Mouse (Mus musculus) hindbrain, embryonic 14.5 days (tissue): ENCODE data around the gene Rps5. TPM values are rescaled to one million over a fixed set of nuclear protein-coding genes. Genes with fewer than 3 reads are reported as not detected.
"Not testable (repeated sequence)": the region's sequence is repeated elsewhere in the genome, so short reads cannot be mapped to it uniquely, and the experiment has no call there.

Experiments used
- ATAC-seq: fragments of 200-750 bp; cut with Nextera tagmentation; 2 replicates; pipeline ENCODE4 v1.8.0; 2017; ENCODE audit warnings: moderate number of reproducible peaks, mild to moderate bottlenecking, moderate TSS enrichment, moderate library complexity; ENCODE audit not compliant: low FRiP score
- DNase-seq: peaks from one replicate; pipeline ENCODE4 v3.0.0-alpha.2; 2015; ENCODE audit warnings: low spot score
- H3K27ac ChIP-seq: fragments of 300-500 bp; sonication (generic); 2 replicates; pipeline ENCODE4 v1.5.1; 2014; ENCODE audit warnings: mild to moderate bottlenecking, moderate library complexity
- H3K27me3 ChIP-seq: fragments of 300-500 bp; sonication (generic); 2 replicates; pipeline ENCODE4 v1.6.1; 2014; ENCODE audit warnings: mild to moderate bottlenecking, low read length, mixed read lengths; ENCODE audit not compliant: control insufficient read depth, insufficient read depth
- H3K36me3 ChIP-seq: fragments of 300-500 bp; sonication (generic); replicated peaks from 2 replicates; pipeline ENCODE4 v1.6.1; 2014; ENCODE audit not compliant: control insufficient read depth, insufficient read depth
- H3K4me1 ChIP-seq: fragments of 300-500 bp; sonication (generic); replicated peaks from 2 replicates; pipeline ENCODE4 v1.6.1; 2014; ENCODE audit warnings: antibody characterized with exemption, low read length, mixed read lengths; ENCODE audit not compliant: control insufficient read depth, insufficient read depth
- H3K4me2 ChIP-seq: fragments of 300-500 bp; sonication (generic); replicated peaks from 2 replicates; pipeline ENCODE4 v1.6.1; 2014; ENCODE audit warnings: mild to moderate bottlenecking, moderate library complexity
- H3K4me3 ChIP-seq: fragments of 300-500 bp; sonication (generic); replicated peaks from 2 replicates; pipeline ENCODE4 v1.5.1; 2014; ENCODE audit warnings: mild to moderate bottlenecking, low read length
- H3K9ac ChIP-seq: fragments of 300-500 bp; sonication (generic); 2 replicates; pipeline ENCODE4 v1.6.1; 2014
- H3K9me3 ChIP-seq: fragments of 300-500 bp; sonication (generic); 2 replicates; pipeline ENCODE4 v1.6.1; 2016; ENCODE audit warnings: low read length; ENCODE audit not compliant: control insufficient read depth
- WGBS: fragments of 180-500 bp; shearing (Covaris S2); extraction: QIAGEN DNeasy Blood & Tissue Kit; methylation state at CpG from one replicate; pipeline ENCODE4 v1.1.7; 2014; 5-methylcytosine and 5-hydroxymethylcytosine counted together
- polyA plus RNA-seq: library from polyadenylated mRNA; unstranded; fragments of >200 nt; fragmentation: Nextera tagmentation; extraction: Ambion mirVana; gene quantifications from 2 replicates; pipeline ENCODE4 v1.2.1, GENCODE M21; 2014

Rps5 gene
- 671 and 781 TPM in 2 replicates for polyA plus RNA-seq

GRCm38 (mm10) chr7:12921705-12922465 is at the start of gene Rps5:
Gene Rps5, plus strand, starts transcription at chr7:12922290.
- Histone ChIP-seq H3K9ac (peak within 1 kb of the TSS; percentile 92), H3K4me2 (peak within 1 kb of the TSS; percentile 96), H3K9me3 (no peaks in the 10 kb centered on the region), H3K4me1 (peaks cover 11% of the 10 kb centered on the region), H3K4me3 (peak within 1 kb of the TSS; percentile 73), H3K36me3 (peaks cover 37% of the 10 kb centered on the region), H3K27ac (peak within 1 kb of the TSS; percentile 95), H3K27me3 (peaks cover 18% of the 10 kb centered on the region)
- WGBS = under 1% methylated on average over 55 of the region's 55 CpGs
- peak; percentile 98 for ATAC-seq
- peak; percentile 99 for DNase-seq

- Histone ChIP-seq H3K4me2 (no peak overlapping the region), H3K9me3 (peaks cover 14% of the 10 kb centered on the region; the same call in 1 of the 2 replicates), H3K4me1 (no peaks in the 10 kb centered on the region), H3K36me3 (no peaks in the 10 kb centered on the region), H3K4me3 (no peak overlapping the region), H3K27me3 (no peaks in the 10 kb centered on the region), H3K27ac (no peak overlapping the region), H3K9ac (no peak overlapping the region)
- DNase-seq = peak; percentile 47
- WGBS = 26% methylated on average over 3 of the region's 3 CpGs
- no peak for ATAC-seq
Measured at GRCm38 (mm10) chr7:12874301-12874700, 47.8 kb upstream of the Rps5 start.

GRCm38 (mm10) chr7:12880036-12880435 is 42.1 kb upstream of the Rps5 start:
- DNase-seq = no peak
- no peak overlapping the region for H3K9ac ChIP-seq
- ATAC-seq = no peak
- no peaks in the 10 kb centered on the region for H3K9me3 ChIP-seq
- H3K4me1 ChIP-seq = peaks cover 14% of the 10 kb centered on the region
- H3K4me3 ChIP-seq = 0 out of 2 replicates have a peak overlapping the region, but pooled peaks have one; percentile 76
- no peaks in the 10 kb centered on the region for H3K27me3 ChIP-seq
- H3K36me3 ChIP-seq = peaks cover 10% of the 10 kb centered on the region
- peak overlapping the region; percentile 69 for H3K4me2 ChIP-seq
- H3K27ac ChIP-seq = no peak overlapping the region

- ATAC-seq = 0 out of 2 replicates have a peak, but pooled peaks have one; percentile 15
- Histone ChIP-seq H3K27ac (0 out of 2 replicates have a peak overlapping the region, but pooled peaks have one; percentile 6), H3K9ac (peak overlapping the region; percentile 78), H3K4me2 (peak overlapping the region; percentile 69), H3K4me1 (peaks cover 14% of the 10 kb centered on the region), H3K36me3 (peaks cover 14% of the 10 kb centered on the region), H3K4me3 (peak overlapping the region; percentile 76)
- H3K27me3 ChIP-seq, H3K9me3 ChIP-seq, DNase-seq: not testable (repeated sequence)
- WGBS = 49% methylated on average over 8 of the region's 8 CpGs
Measured at GRCm38 (mm10) chr7:12880497-12880896, 41.6 kb upstream of the Rps5 start.

GRCm38 (mm10) chr7:12880911-12881660 is 41.0 kb upstream of the Rps5 start, which contains the start of gene Zfp128:
Gene Zfp128, plus strand, starts transcription at chr7:12881177.
- no peaks in the 10 kb centered on the region for H3K9me3 ChIP-seq
- DNase-seq (peak; percentile 95), ATAC-seq (peak; percentile 98)
- no peaks in the 10 kb centered on the region for H3K27me3 ChIP-seq
- peaks cover 20% of the 10 kb centered on the region for H3K36me3 ChIP-seq
- H3K9ac ChIP-seq = peak within 1 kb of the TSS; percentile 78
- 1% methylated on average over 35 of the region's 35 CpGs for WGBS
- H3K4me3 ChIP-seq = peak within 1 kb of the TSS; percentile 76
- peaks cover 14% of the 10 kb centered on the region for H3K4me1 ChIP-seq
- peak within 1 kb of the TSS; percentile 69 for H3K4me2 ChIP-seq
- 0 out of 2 replicates have a peak within 1 kb of the TSS, but pooled peaks have one; percentile 44 for H3K27ac ChIP-seq

- no peak overlapping the region for H3K4me3 ChIP-seq
- H3K27ac ChIP-seq = no peak overlapping the region
- H3K4me2 ChIP-seq = no peak overlapping the region
- H3K36me3 ChIP-seq = peaks cover 73% of the 10 kb centered on the region
- DNase-seq (no peak), ATAC-seq (no peak)
- peaks cover 11% of the 10 kb centered on the region for H3K4me1 ChIP-seq
- H3K27me3 ChIP-seq = no peaks in the 10 kb centered on the region
- H3K9ac ChIP-seq = no peak overlapping the region
- no peaks in the 10 kb centered on the region for H3K9me3 ChIP-seq
- 92% methylated on average over 12 of the region's 12 CpGs for WGBS
Measured at GRCm38 (mm10) chr7:12886563-12887266, 35.4 kb upstream of the Rps5 start.

GRCm38 (mm10) chr7:12887585-12887984 is 34.5 kb upstream of the Rps5 start:
- H3K4me3 ChIP-seq = no peak overlapping the region
- no peak overlapping the region for H3K4me2 ChIP-seq
- H3K36me3 ChIP-seq = peaks cover 82% of the 10 kb centered on the region
- H3K9ac ChIP-seq = no peak overlapping the region
- 96% methylated on average over 5 of the region's 5 CpGs for WGBS
- no peak overlapping the region for H3K27ac ChIP-seq
- H3K4me1 ChIP-seq = peaks cover 3% of the 10 kb centered on the region
- no peak for DNase-seq
- no peaks in the 10 kb centered on the region for H3K27me3 ChIP-seq
- H3K9me3 ChIP-seq = no peaks in the 10 kb centered on the region
- no peak for ATAC-seq

GRCm38 (mm10) chr7:12890928-12891327 is 31.2 kb upstream of the Rps5 start:
- Histone ChIP-seq H3K9me3 (no peaks in the 10 kb centered on the region), H3K9ac (no peak overlapping the region), H3K36me3 (peaks cover 63% of the 10 kb centered on the region), H3K4me2 (no peak overlapping the region), H3K4me3 (no peak overlapping the region), H3K27ac (no peak overlapping the region), H3K27me3 (no peaks in the 10 kb centered on the region), H3K4me1 (no peaks in the 10 kb centered on the region)
- DNase-seq (no peak), ATAC-seq (no peak)
- WGBS = 92% methylated on average over 14 of the region's 14 CpGs

- H3K27me3 ChIP-seq = no peaks in the 10 kb centered on the region
- ATAC-seq (no peak), DNase-seq (no peak)
- H3K4me2 ChIP-seq = no peak overlapping the region
- 85% methylated on average over 1 of the region's 1 CpGs for WGBS
- no peaks in the 10 kb centered on the region for H3K4me1 ChIP-seq
- H3K4me3 ChIP-seq = no peak overlapping the region
- no peaks in the 10 kb centered on the region for H3K9me3 ChIP-seq
- H3K36me3 ChIP-seq = peaks cover 59% of the 10 kb centered on the region
- H3K27ac ChIP-seq = no peak overlapping the region
- H3K9ac ChIP-seq = no peak overlapping the region
Measured at GRCm38 (mm10) chr7:12891334-12891733, 30.8 kb upstream of the Rps5 start.
